Mouse (Mus musculus): ENCODE results near the gene 6030498E09Rik. TPM values are rescaled to one million over a fixed set of nuclear protein-coding genes. Genes with fewer than 3 reads are reported as not detected.

6030498E09Rik gene
- polyA plus RNA-seq, 1 experiment from 2014 or later: not detected

Small RNAs within 50 kb of the gene (microRNA-seq; reads per million reads assigned to microRNA genes)
- not detected for gene Gm25642

Other genes with a start within 250 kb of the 6030498E09Rik start
- 47.8 and 52.4 TPM in 2 replicates for gene Cul4b, start 196.5 kb upstream of the 6030498E09Rik start, polyA plus RNA-seq (2016; fragmentation: Nextera tagmentation; extraction: Ambion mirVana)
- 73.2 and 76.0 TPM in 2 replicates for gene Mcts1, start 172.1 kb upstream of the 6030498E09Rik start, polyA plus RNA-seq (2016; fragmentation: Nextera tagmentation; extraction: Ambion mirVana)
- gene C1galt1c1, start 137.6 kb upstream of the 6030498E09Rik start, polyA plus RNA-seq (2016; fragmentation: Nextera tagmentation; extraction: Ambion mirVana): 14.7 and 16.5 TPM in 2 replicates